Comparison of ENCODE assay signal across 8 mouse cellular contexts in genomic region chr17:24141425-24141920, GRCm38 (mm10). TPM values are rescaled to one million over a fixed set of nuclear protein-coding genes. Genes with fewer than 3 reads are reported as not detected.
DNase-seq lines count a peak whose midpoint lies in the region; ATAC-seq and TF ChIP-seq lines count a peak whose summit lies in the region.

No protein-coding gene starts in this region.

- H3K9ac ChIP-seq in MEL (ENCODE audit: control insufficient read depth, low read depth, low read length, poor library complexity, severe bottlenecking) = peak overlapping the region; percentile 98
- peak overlapping the region; percentile 84 for H3K9ac ChIP-seq in forebrain, postnatal 0 days
- peak overlapping the region; percentile 95 for H3K9ac ChIP-seq in lung, embryonic 16.5 days (ENCODE audit: low read length)

- H3K36me3 ChIP-seq in MEL (ENCODE audit: control insufficient read depth in 1 of 2, insufficient read depth in 2 of 2, low read length in 2 of 2) = peaks cover 0 to 16% of the 10 kb centered on the region in 2 experiments; a peak in 2 of 4 replicates
- H3K36me3 ChIP-seq in forebrain, postnatal 0 days (ENCODE audit: insufficient read depth) = no peaks in the 10 kb centered on the region
- no peaks in the 10 kb centered on the region for H3K36me3 ChIP-seq in lung, embryonic 16.5 days (ENCODE audit: control insufficient read depth, insufficient read depth, low read length)

- no peaks in the 10 kb centered on the region for H3K27me3 ChIP-seq in MEL (ENCODE audit: control insufficient read depth in 1 of 2, insufficient read depth in 2 of 2, low read length in 2 of 2)
- no peaks in the 10 kb centered on the region for H3K27me3 ChIP-seq in cerebellum, adult 2 months (ENCODE audit: control insufficient read depth, insufficient read depth, low read length)
- H3K27me3 ChIP-seq in forebrain, postnatal 0 days (ENCODE audit: insufficient read depth, low read length) = no peaks in the 10 kb centered on the region
- H3K27me3 ChIP-seq in lung, embryonic 16.5 days (ENCODE audit: control insufficient read depth, insufficient read depth, low read depth, low read length) = no peaks in the 10 kb centered on the region

- peak; percentile 65 to 73; a peak in 3 of 4 replicates for TF ChIP-seq POLR2A in MEL (IDR thresholded peaks at IDR 0.05; ENCODE audit: control insufficient read depth in 1 of 2, insufficient read depth in 1 of 2, low read depth in 1 of 2, low read length in 2 of 2, poor library complexity in 1 of 2)
- TF ChIP-seq POLR2A in cerebellum, adult 2 months (IDR thresholded peaks at IDR 0.05; ENCODE audit: borderline replicate concordance, insufficient read depth, low read length) = peak; percentile 78

- TF ChIP-seq CTCF in MEL (IDR thresholded peaks at IDR 0.05 in 2 of 3, conservative IDR thresholded peaks at IDR 0.05 in 1 of 3; ENCODE audit: control insufficient read depth in 1 of 3, insufficient read depth in 1 of 3, low read depth in 2 of 3, low read length in 3 of 3, poor library complexity in 1 of 3, severe bottlenecking in 1 of 3) = no peak
- no peak for TF ChIP-seq CTCF in cerebellum, adult 2 months (IDR thresholded peaks at IDR 0.05; ENCODE audit: borderline replicate concordance, insufficient read depth, low read depth, low read length)
- no peak for TF ChIP-seq CTCF in forebrain, postnatal 0 days (IDR thresholded peaks at IDR 0.05; ENCODE audit: low read depth)

- peak overlapping the region; percentile 94 to 100 for H3K4me3 ChIP-seq in MEL (ENCODE audit: control insufficient read depth in 1 of 2, insufficient read depth in 1 of 2, low read depth in 2 of 2, low read length in 2 of 2)
- peak overlapping the region; percentile 92 for H3K4me3 ChIP-seq in cerebellum, adult 2 months (replicated peaks; ENCODE audit: insufficient read depth, low read depth, low read length)
- H3K4me3 ChIP-seq in forebrain, postnatal 0 days (ENCODE audit: low read depth, low read length) = peak overlapping the region; percentile 96
- peak overlapping the region; percentile 97 for H3K4me3 ChIP-seq in lung, embryonic 16.5 days (ENCODE audit: low read length)

- H3K27ac ChIP-seq in MEL (ENCODE audit: control insufficient read depth, low read depth, low read length) = peak overlapping the region; percentile 61
- peak overlapping the region; percentile 66 for H3K27ac ChIP-seq in cerebellum, adult 2 months (ENCODE audit: insufficient read depth, low read length)
- H3K27ac ChIP-seq in forebrain, postnatal 0 days (ENCODE audit: low read depth, low read length) = peak overlapping the region; percentile 87
- peak overlapping the region; percentile 86 for H3K27ac ChIP-seq in lung, embryonic 16.5 days (ENCODE audit: low read length)

- WGBS in cerebellum, adult 2 months = 2% methylated on average over 55 of the region's 57 CpGs
- 1% methylated on average over 43 of the region's 57 CpGs for WGBS in forebrain, postnatal 0 days
- under 1% methylated on average over 50 of the region's 57 CpGs for WGBS in lung, embryonic 16.5 days

- TF ChIP-seq RAD21 in MEL (IDR thresholded peaks at IDR 0.05; ENCODE audit: low read depth, low read length) = no peak

- peaks cover 31% of the 10 kb centered on the region for H3K79me2 ChIP-seq in MEL (ENCODE audit: control insufficient read depth, insufficient read depth, low read length, poor library complexity)

- peak overlapping the region; percentile 90 for H3K4me2 ChIP-seq in forebrain, postnatal 0 days (ENCODE audit: low read depth)
- H3K4me2 ChIP-seq in lung, embryonic 16.5 days (ENCODE audit: low read depth, low read length) = peak overlapping the region; percentile 84

- DNase-seq in MEL (ENCODE audit: low read depth, low spot score) = peak; percentile 98
- DNase-seq in cerebellum, adult 2 months = peak; percentile 98
- peak; percentile 98 for DNase-seq in forebrain, postnatal 0 days
- DNase-seq in layer of hippocampus, adult 9-10 months (ENCODE audit: low spot score) = peak; percentile 87
- DNase-seq in ovary, postnatal 10 days (ENCODE audit: low spot score) = peak; percentile 88
- DNase-seq in thymus, postnatal 10 days (ENCODE audit: low spot score in 2 of 2) = peak; percentile 95 to 97

- H3K4me1 ChIP-seq in MEL (ENCODE audit: control insufficient read depth in 1 of 2, insufficient read depth in 2 of 2, low read length in 2 of 2) = peaks cover 9 to 16% of the 10 kb centered on the region in 2 experiments
- peaks cover 8% of the 10 kb centered on the region for H3K4me1 ChIP-seq in cerebellum, adult 2 months (ENCODE audit: control insufficient read depth, insufficient read depth, low read length)
- peaks cover 19% of the 10 kb centered on the region for H3K4me1 ChIP-seq in forebrain, postnatal 0 days (ENCODE audit: insufficient read depth)
- H3K4me1 ChIP-seq in lung, embryonic 16.5 days (replicated peaks; ENCODE audit: control insufficient read depth, insufficient read depth, low read length) = peaks cover 20% of the 10 kb centered on the region

- ATAC-seq in forebrain, postnatal 0 days = peak; percentile 98
- peak; percentile 95 to 97 for ATAC-seq in hematopoietic stem cell, adult 5-6 weeks (replicated peaks in 1 of 2; ENCODE audit: insufficient read depth in 1 of 2, low FRiP score in 2 of 2, low TSS enrichment in 1 of 2, low read depth in 1 of 2, poor library complexity in 2 of 2, severe bottlenecking in 2 of 2)
- peak; percentile 99 for ATAC-seq in lung, embryonic 16.5 days (ENCODE audit: low read depth)

- H3K9me3 ChIP-seq in MEL (replicated peaks; ENCODE audit: insufficient read depth, low read length) = no peaks in the 10 kb centered on the region
- H3K9me3 ChIP-seq in forebrain, postnatal 0 days (ENCODE audit: low read length) = no peaks in the 10 kb centered on the region
- H3K9me3 ChIP-seq in lung, embryonic 16.5 days (ENCODE audit: control insufficient read depth, low read length) = no peaks in the 10 kb centered on the region

- no peak for TF ChIP-seq EP300 in MEL (IDR thresholded peaks at IDR 0.05; ENCODE audit: low read depth in 1 of 2, low read length in 2 of 2)

TF ChIP-seq in MEL, 35 proteins besides CTCF, POLR2A, EP300 and RAD21 (continues in another document):
- TF ChIP-seq MEF2A (IDR thresholded peaks at IDR 0.05; ENCODE audit: extremely low read depth, insufficient replicate concordance, low read depth, low read length, poor library complexity, severe bottlenecking) (0 out of 2 replicates have a peak, but pooled peaks have one; percentile 35), MXI1 (IDR thresholded peaks at IDR 0.05; ENCODE audit: low read depth, low read length) (0 out of 2 replicates have a peak, but pooled peaks have one; percentile 52), MAFK (IDR thresholded peaks at IDR 0.05; ENCODE audit: borderline replicate concordance, low read depth, low read length) (no peak), ZMIZ1 (IDR thresholded peaks at IDR 0.05; ENCODE audit: low read depth, low read length) (no peak), BHLHE40 (IDR thresholded peaks at IDR 0.05; ENCODE audit: borderline replicate concordance, low read depth, low read length) (no peak), GABPA (IDR thresholded peaks at IDR 0.05; ENCODE audit: low read depth, low read length) (no peak), MYB (IDR thresholded peaks at IDR 0.05; ENCODE audit: low read depth, low read length) (no peak), TAL1 (IDR thresholded peaks at IDR 0.05; ENCODE audit: low read length) (no peak), SIN3A (IDR thresholded peaks at IDR 0.05; ENCODE audit: low read length) (peak; percentile 76), NRF1 (IDR thresholded peaks at IDR 0.05; ENCODE audit: insufficient read depth, low read depth, low read length, poor library complexity, severe bottlenecking) (0 out of 2 replicates have a peak, but pooled peaks have one; percentile 10), ETS1 (IDR thresholded peaks at IDR 0.05; ENCODE audit: low read depth, low read length) (no peak), UBTF (IDR thresholded peaks at IDR 0.05; ENCODE audit: borderline replicate concordance, insufficient read depth, low read depth, low read length) (no peak), TCF12 (IDR thresholded peaks at IDR 0.05; ENCODE audit: low read depth, low read length) (peak; percentile 24; the same call in 1 of the 2 replicates), MAZ (IDR thresholded peaks at IDR 0.05; ENCODE audit: low read depth, low read length) (peak; percentile 90; the same call in 1 of the 2 replicates), USF2 (IDR thresholded peaks at IDR 0.05; ENCODE audit: borderline replicate concordance in 1 of 2, insufficient read depth in 1 of 2, low read depth in 1 of 2, low read length in 2 of 2) (no peak), RCOR1 (IDR thresholded peaks at IDR 0.05; ENCODE audit: low read depth, low read length) (no peak)

RNA-seq across cellular contexts. Expression of gene Pdpk1, which starts 9.3 kb away (rescaled TPM):
- total RNA-seq in MEL (2012; rRNA removed) = 19.0 and 19.3 TPM in 2 replicates
- 10 to 100 TPM; 18.3 to 26.9 TPM for polyA plus RNA-seq in MEL (2012; ENCODE audit: insufficient read depth in 1 of 2, insufficient read length in 2 of 2, low read depth in 1 of 2, low replicate concordance in 2 of 2, missing spikeins in 1 of 2)
- polyA plus RNA-seq in cerebellum, adult 2 months (2012; rRNA removed) = 39.9 and 41.5 TPM in 2 replicates
- total RNA-seq in forebrain, postnatal 0 days (2014; rRNA removed) = 50.9 and 55.8 TPM in 2 replicates
- 33.8 and 59.0 TPM in 2 replicates for polyA plus RNA-seq in forebrain, postnatal 0 days (2015; fragmentation: Nextera tagmentation; extraction: Ambion mirVana)
- 42.8 and 49.0 TPM in 2 replicates for total RNA-seq in hematopoietic stem cell, adult 5-6 weeks (2017)
- 33.1 and 34.9 TPM in 2 replicates for polyA plus RNA-seq in lung, embryonic 16.5 days (2015; fragmentation: Nextera tagmentation; extraction: Ambion mirVana)

RNA-seq across cellular contexts. Expression of gene Amdhd2, which starts 22.1 kb away (rescaled TPM):
- total RNA-seq in MEL (2012; rRNA removed) = 11.4 and 15.9 TPM in 2 replicates
- polyA plus RNA-seq in MEL (2012; ENCODE audit: insufficient read depth in 1 of 2, insufficient read length in 2 of 2, low read depth in 1 of 2, low replicate concordance in 2 of 2, missing spikeins in 1 of 2) = 10 to 100 TPM in 1 of 2 experiments, not detected in 1; 36.1 TPM
- polyA plus RNA-seq in cerebellum, adult 2 months (2012; rRNA removed) = 37.0 and 40.1 TPM in 2 replicates
- 37.9 and 47.6 TPM in 2 replicates for total RNA-seq in forebrain, postnatal 0 days (2014; rRNA removed)
- 34.5 and 35.4 TPM in 2 replicates for polyA plus RNA-seq in forebrain, postnatal 0 days (2015; fragmentation: Nextera tagmentation; extraction: Ambion mirVana)
- total RNA-seq in hematopoietic stem cell, adult 5-6 weeks (2017) = 17.0 and 19.1 TPM in 2 replicates
- polyA plus RNA-seq in lung, embryonic 16.5 days (2015; fragmentation: Nextera tagmentation; extraction: Ambion mirVana) = 30.8 TPM in 2 replicates

RNA-seq across cellular contexts. Expression of gene Atp6v0c, which starts 28.0 kb away (rescaled TPM):
- total RNA-seq in MEL (2012; rRNA removed) = 58.4 and 59.3 TPM in 2 replicates
- polyA plus RNA-seq in MEL (2012; ENCODE audit: insufficient read depth in 1 of 2, insufficient read length in 2 of 2, low read depth in 1 of 2, low replicate concordance in 2 of 2, missing spikeins in 1 of 2) = 100 to 1,000 TPM; 125 to 515 TPM
- 2,309 TPM in 2 replicates for polyA plus RNA-seq in cerebellum, adult 2 months (2012; rRNA removed)
- 386 and 489 TPM in 2 replicates for total RNA-seq in forebrain, postnatal 0 days (2014; rRNA removed)
- polyA plus RNA-seq in forebrain, postnatal 0 days (2015; fragmentation: Nextera tagmentation; extraction: Ambion mirVana) = 1,891 and 2,006 TPM in 2 replicates
- total RNA-seq in hematopoietic stem cell, adult 5-6 weeks (2017) = 65.1 and 74.2 TPM in 2 replicates
- polyA plus RNA-seq in lung, embryonic 16.5 days (2015; fragmentation: Nextera tagmentation; extraction: Ambion mirVana) = 462 and 486 TPM in 2 replicates

Comparison
In these comparisons a context has a peak if more than half of its experiments do, and no peak if none do; other contexts are left out.
1. Peak in every context shown above with its lines: DNase-seq, ATAC-seq, H3K4me3 ChIP-seq and H3K27ac ChIP-seq.